Mouse (Mus musculus) heart, postnatal 4 days (tissue): ENCODE measurements around the gene Pik3cd. TPM values are rescaled to one million over a fixed set of nuclear protein-coding genes. Genes with fewer than 3 reads are reported as not detected.
"Not testable (repeated sequence)": the region's sequence is repeated elsewhere in the genome, so short reads cannot be mapped to it uniquely, and the experiment has no call there.

Source experiments
- DNase-seq: peaks from one replicate; pipeline ENCODE4 v3.0.0; 2021
- total RNA-seq, 2 experiments: library from RNA; stranded (reverse); gene quantifications; 2 replicates each; pipeline ENCODE4 v1.2.3; 2021

Pik3cd gene
- 1 to 10 TPM; 3.1 to 4.5 TPM for total RNA-seq

GRCm38 (mm10) chr4:149702210-149702979, at the start of gene Pik3cd:
Gene Pik3cd (minus strand): TSS chr4:149702571.
- DNase-seq: no peak

DNA sequence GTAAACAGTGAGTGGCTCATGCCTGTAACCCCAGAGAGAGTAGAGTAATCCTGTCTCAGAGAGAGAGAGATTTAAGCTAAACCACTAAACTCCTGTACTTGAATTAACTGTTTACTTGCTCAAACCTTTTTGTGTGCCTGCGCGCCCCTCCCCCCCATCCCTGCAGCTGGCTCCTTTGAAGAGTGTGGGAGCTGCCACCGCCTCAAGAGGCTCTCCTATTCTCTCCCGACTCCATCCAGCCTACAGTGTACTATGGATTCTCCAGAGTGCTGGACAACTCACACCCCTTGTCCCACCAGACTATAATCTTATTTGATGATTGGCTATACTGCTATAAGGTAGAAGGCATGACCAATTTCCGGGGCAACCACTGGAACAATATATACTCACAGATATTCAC, 48.3 kb upstream of the Pik3cd start:
- no peak for DNase-seq

DNA sequence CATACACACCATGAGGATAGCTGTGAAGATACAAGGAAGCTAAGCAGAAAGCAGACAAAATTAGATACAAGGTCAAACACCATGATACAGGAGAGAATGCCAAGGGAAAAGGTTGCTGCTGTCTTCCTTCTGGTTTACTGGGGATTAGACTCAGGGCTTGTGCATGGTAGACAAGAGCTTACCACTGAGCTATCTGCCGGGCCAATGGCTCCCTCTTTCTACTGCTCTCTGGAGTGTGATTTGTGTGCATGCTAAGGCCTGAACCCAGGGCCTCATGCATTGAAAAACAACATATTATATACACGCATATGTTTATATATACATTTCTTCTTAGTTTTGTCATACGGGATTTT, 47.3 kb upstream of the Pik3cd start:
- DNase-seq: not testable (repeated sequence)

- no peak for DNase-seq
Measured at GRCm38 (mm10) chr4:149749003-149749662, 46.8 kb upstream of the Pik3cd start.

GRCm38 (mm10) chr4:149744119-149744518, 41.7 kb upstream of the Pik3cd start:
- no peak for DNase-seq

GRCm38 (mm10) chr4:149742011-149742530, 39.7 kb upstream of the Pik3cd start:
- DNase-seq: no peak

GRCm38 (mm10) chr4:149740301-149740700, 37.9 kb upstream of the Pik3cd start:
- no peak for DNase-seq

DNA sequence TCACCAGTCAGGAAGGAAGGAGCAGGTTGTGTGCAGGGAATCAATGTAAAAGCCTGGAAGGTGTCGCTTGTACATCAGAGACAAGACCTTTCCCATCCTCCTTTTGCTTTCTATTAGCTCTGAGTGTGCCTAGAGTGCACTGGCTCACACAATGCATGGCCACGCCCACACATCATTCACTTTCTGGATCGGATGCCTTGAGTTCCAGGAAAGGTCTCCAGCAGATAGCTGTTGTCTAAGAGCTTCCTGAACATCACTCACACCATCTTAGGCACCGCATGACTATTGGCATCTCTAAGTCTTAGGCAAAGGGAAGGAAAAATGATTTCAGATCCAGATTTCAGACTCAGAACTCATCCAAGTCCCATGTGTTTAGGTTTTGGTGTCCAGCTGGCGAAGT, 37.1 kb upstream of the Pik3cd start:
- DNase-seq: no peak

- DNase-seq: peak; percentile 97
Measured at GRCm38 (mm10) chr4:149737383-149738324, 35.3 kb upstream of the Pik3cd start, which contains the start of gene Tmem201. Gene Tmem201 (minus strand): TSS chr4:149738044.

DNA sequence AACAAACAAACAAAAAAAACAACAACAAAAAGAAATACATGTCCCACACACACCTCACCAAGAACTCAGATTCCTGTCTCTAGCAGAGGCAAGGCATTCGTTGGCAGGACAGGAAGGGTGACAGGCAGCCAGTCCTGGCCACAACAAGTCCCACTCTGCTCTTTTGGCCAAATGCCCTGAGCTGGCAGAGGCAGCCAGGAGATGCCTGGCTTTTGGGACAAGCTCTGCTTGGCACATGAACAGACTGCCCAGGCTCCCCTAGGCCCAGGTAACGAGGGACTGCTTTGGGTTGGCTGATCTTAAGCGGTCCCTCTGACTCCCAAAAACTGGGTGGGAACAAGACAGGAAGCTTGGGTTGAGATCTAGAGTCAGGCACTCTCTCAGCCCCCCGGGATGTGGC, 34.2 kb upstream of the Pik3cd start:
- DNase-seq: peak; percentile 87

- peak; percentile 24 for DNase-seq
Measured at GRCm38 (mm10) chr4:149735624-149736250, 33.4 kb upstream of the Pik3cd start.

DNA sequence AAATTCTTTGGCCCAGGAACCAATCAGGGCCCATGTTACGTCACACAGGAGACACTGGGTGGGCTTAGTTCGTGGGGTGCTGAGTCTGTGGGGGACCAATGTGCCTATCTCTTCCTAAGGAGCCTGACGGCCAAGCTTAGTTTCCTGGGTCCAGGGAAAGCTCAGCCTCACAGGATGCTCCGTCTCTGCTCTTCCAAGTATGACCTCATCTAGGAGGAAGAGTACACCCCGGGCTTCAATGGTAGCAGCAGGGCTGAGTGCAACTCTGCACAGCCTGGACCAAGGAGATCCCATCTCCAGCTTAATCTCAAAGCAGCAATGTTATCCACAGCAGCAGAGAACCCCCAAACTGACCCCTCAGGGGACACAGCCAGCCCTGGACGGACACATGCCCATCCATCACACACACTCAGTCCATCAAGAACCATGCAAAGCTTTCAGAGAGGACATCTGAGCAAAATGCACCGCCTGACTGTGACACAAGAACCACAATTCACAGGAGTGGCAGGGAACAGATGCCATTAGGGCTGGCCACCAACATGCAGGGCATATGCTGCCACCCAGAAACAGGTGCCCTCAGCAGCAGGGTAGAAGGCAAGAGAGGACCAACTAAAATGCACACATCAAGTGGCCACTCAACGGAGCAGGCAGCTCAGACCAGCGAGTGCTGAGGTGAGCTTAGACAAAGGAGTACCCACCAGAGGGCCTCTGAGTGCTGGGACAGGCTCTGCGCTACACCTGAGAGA, 32.5 kb upstream of the Pik3cd start:
- peak; percentile 13 for DNase-seq

DNA sequence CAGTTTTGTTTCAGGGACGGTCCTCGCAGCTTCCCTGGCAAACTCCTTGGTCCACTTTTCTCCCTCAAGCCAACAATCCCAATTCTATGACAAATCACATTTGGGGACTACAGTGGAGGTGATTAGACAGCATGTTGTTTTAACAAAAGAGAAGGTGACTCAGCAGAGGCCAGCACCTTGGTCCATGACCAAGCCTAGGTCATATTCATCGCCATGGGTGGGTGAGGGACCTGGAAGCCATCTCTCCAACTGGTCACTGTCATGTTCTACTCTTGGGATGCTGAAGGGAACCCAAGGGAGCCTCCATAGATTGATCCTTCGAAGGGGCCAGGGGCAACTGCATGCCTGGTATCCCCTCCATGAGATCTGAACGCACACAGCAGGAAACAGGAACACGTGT, 31.9 kb upstream of the Pik3cd start:
- DNase-seq: no peak

GRCm38 (mm10) chr4:149733748-149734147, 31.4 kb upstream of the Pik3cd start:
- DNase-seq: peak; percentile 49

- DNase-seq: peak; percentile 43
Measured at GRCm38 (mm10) chr4:149732800-149733199, 30.4 kb upstream of the Pik3cd start.

GRCm38 (mm10) chr4:149732313-149732712, 29.9 kb upstream of the Pik3cd start:
- DNase-seq: no peak

- DNase-seq: peak; percentile 11
Measured at GRCm38 (mm10) chr4:149730827-149731226, 28.5 kb upstream of the Pik3cd start.

DNA sequence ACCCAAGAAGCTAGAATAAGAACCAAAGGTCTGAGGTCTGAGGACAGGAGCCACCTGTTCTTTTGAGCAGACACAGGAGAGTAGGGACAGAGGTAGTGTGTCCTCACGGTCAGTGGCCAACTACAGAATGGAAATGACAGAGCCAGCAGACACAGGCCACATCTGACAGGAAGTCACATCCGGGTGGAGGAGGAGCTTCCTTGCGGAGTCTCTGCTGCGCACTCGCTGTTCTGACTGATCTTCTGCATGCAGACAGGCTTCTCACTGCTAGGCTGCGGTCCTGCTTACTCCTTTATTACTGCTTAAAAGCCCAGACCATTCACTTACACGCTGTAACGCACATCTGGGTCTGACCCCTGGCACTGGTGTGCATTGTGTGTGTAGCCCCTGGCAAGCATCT, 26.4 kb upstream of the Pik3cd start:
- peak; percentile 44 for DNase-seq

DNA sequence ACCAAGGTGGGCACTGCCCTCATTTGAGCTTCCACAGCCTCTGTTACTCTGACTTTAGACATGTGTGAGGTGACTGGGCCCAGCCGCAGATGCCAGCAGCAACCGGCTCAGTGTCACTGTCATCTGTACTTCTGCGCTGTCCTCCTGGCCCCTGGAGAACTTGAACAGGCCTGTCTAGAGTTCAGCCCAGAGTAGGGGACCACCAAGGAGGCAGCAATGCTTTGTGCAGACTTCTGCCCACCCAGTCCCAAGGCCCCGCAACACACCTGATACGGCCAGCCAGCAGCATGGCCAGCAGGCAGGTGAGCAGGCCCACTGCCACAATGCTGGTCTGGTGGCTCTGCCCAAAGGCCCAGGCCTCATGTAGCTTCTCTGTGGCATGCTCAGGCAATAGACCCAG, 25.3 kb upstream of the Pik3cd start:
- no peak for DNase-seq

- DNase-seq: peak; percentile 92
Measured at GRCm38 (mm10) chr4:149725661-149726350, 23.4 kb upstream of the Pik3cd start.
